Mouse (Mus musculus) adrenal gland, adult 8-10 months (tissue): ENCODE data around the gene Npcd. TPM values are rescaled to one million over a fixed set of nuclear protein-coding genes. Genes with fewer than 3 reads are reported as not detected.

ENCODE experiments used
- DNase-seq: peaks from one replicate; pipeline ENCODE4 v3.0.0; 2022
- total RNA-seq, 4 experiments: library from RNA; stranded (reverse); gene quantifications; 2 replicates each; pipeline ENCODE4 v1.2.4; 2022

Gene Npcd
- total RNA-seq, 4 experiments from 2014 or later = 1.1 to 2.4 (median 1.6) TPM; not detected in 1

- DNase-seq = no peak
Observed at GRCm38 (mm10) chr15:79765361-79765760, 68.7 kb downstream of the Npcd start.

- DNase-seq = no peak
Observed at GRCm38 (mm10) chr15:79764539-79765267, 69.3 kb downstream of the Npcd start.

DNA sequence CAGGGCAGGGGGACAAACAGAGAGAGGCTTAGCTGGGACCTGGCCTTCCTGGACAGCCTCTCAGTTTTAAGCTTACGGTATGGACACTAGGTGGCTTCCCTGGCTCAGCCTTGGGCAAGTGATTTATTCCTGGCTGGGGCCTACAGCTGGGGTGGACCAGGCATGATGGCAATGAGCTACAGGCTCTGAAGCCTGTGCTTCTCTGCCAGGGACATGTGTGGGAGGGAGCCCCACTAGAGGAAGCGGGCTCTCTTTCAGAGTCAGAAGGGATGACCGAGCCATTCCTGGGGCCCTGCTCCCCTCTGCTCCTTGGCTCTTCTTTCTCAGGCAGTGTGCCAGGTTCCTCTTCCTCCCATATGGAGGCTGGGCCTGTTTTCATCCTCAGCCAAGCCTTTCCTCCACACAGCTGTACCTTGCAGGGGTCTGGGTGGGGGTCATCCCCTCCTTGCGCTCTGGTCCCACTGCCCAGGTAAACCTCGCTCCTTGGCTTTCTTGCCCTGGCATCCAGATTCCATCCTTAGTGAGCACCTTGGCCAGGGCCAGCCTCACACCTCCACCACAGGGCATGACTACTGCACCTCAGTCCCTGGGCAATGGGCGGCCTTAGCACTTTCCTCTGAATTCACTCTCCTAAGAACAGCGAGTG lies 70.3 kb downstream of the Npcd start:
- DNase-seq = no peak

- no peak for DNase-seq
Observed at GRCm38 (mm10) chr15:79763001-79763400, 71.0 kb downstream of the Npcd start.

- no peak for DNase-seq
Observed at GRCm38 (mm10) chr15:79760956-79761355, 73.1 kb downstream of the Npcd start.

DNA sequence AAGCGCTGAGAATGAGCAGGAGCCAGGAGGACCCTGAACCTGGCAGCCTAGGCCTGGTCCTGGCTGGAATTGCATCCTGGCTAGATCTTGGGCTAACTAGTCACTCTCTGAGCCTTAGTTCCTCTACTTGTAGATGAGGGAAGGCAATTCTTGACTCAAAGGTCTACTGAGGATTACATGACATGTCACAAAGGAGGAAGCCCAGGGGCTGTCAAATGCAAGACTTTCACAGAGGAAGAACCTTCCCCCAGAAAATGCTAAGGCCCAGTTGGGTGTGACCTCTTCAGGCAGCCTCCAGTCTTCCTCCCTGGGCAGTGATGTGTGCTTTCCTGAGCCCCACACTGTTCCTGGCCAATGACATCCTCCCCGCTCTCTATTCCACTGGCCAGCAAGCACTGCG lies 76.9 kb downstream of the Npcd start:
- DNase-seq = no peak

DNA sequence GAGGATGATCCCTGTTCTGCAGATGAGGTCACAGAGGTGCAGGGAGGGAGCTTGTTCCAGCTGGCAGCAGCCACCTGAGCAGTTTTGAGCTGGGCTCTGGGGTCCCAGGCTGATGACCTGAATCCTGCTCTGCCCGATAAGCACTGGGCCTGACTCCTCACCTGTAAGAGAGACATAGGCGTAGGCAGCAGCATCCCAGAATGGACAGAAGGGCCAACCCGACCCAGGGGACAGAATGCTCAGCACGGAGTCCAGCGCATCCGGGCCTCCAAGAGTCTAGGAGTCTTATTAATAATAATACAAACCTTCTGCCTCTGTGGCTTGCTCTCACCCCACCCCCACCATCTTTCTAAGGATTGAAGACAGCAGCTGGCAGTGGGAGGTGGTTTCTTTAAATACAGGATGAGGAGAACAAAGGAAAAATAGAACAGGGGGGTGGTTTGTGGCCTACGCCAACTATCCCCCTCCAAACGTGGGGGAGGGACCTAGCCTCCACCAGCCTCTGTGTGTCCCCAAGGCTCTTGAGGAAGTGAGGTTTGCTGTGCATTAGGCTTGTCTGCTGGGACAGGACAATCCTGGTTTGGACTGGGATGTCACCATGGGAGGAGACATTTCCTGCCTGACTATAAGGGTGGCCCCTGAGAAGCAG lies 77.9 kb downstream of the Npcd start:
- no peak for DNase-seq

- DNase-seq = no peak
Observed at GRCm38 (mm10) chr15:79755176-79755575, 78.9 kb downstream of the Npcd start.

- DNase-seq = no peak
Observed at GRCm38 (mm10) chr15:79753873-79754272, 80.2 kb downstream of the Npcd start.

DNA sequence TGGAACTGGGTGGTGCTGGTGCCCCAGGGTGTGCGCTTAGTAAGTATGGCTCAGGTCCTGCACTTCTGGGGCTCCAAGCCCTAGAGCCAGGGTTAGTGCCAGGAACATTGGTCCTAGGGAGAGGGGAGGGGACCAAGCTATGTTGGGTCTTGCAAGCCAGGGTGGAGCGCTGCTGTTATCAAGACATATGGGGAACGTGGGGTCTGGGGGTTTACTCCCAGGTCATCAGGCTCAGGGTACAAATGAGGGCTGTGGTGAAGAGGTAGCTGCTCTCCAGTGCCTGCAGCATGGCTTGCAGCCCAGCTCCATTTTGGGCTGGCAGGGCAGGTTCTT lies 80.7 kb downstream of the Npcd start:
- no peak for DNase-seq

DNA sequence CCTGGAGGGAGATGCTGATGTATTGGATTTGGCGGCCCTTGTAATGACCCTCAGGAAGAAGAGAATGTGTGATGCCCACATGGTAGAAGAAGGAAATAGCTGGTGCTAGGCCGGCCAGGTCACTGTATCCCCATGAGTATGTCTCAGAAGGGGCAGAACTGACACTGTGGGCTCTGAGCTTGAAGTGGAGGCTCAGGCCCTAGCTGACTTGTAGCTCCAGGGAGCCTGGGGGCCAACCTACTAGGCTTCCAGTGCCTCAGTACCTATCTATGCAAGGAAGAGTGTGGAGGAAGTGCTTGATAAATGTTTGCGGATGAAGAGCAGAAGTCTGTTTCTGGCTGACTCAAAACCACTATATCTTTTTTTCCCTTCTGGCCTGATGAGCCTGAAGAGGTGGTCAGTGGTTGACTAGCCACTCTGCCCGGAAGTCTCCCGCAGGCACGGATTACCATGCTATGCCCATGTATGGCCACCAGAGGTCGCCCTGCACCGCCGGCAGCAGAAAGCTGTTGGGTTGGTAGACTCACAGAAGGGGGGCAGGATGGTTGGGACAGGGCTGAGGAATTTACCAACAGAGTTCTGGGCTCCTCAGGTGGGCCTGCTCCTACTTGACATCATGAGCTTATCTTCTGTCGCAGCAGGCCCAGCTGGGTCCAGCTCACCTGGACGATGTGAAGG lies 81.2 kb downstream of the Npcd start:
- DNase-seq = no peak

DNA sequence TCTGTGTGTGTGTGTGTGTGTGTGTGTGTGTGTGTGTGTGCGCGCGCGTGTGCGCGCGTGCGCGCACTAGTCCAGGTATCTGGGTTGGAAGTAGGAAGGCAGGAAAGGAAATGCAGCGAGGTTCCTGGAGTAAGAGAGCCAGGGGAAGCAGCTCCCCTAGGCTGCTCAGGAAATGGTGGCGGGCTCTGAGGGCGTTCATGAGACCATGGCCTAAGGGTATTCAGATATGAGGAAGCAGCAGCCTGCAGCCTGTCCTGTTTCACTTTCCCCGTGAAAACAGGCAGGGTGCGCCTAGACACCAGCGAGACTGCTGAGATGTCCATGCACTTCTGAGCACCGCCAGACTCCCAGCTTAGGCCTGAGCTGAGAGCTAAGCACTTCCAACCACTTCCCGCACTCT lies 82.3 kb downstream of the Npcd start:
- DNase-seq = no peak

DNA sequence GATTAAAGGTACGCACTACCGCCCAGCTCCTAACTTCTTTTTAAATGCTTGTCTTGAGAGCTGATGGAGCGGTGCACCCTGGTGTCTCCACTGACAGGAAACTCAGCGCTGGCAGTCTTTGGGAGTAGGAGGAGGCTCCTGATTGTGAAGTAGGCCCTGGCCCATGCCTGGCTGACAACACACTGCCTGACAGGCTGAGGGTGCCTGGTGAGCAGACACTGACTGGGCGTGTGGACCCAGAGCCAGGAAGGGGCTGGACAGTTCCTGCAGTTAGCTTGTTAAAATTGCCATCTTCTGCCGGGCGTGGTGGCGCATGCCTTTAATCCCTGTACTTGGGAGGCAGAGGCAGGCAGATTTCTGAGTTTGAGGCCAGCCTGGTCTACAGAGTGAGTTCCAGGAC lies 83.8 kb downstream of the Npcd start:
- no peak for DNase-seq

DNA sequence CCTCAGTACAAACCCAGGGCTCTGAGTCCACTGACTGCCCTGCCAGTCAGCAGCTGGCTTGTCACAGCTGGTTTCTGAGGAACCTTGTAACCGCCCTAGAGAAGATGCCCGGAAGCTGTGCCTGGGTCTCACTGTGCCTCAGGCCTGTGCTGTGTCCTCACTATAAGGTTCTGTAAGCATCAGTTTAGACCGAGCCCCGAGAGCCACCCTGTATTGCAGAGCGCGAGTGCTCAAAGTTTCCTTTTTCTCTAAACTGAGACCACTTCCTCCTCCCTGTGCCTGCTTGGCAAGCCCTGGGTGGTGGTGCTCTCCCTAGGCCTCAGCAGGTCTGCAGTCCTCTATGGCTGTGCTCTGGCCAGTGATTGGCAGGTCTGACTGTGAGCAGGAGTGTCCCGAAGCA lies 84.9 kb downstream of the Npcd start:
- no peak for DNase-seq

DNA sequence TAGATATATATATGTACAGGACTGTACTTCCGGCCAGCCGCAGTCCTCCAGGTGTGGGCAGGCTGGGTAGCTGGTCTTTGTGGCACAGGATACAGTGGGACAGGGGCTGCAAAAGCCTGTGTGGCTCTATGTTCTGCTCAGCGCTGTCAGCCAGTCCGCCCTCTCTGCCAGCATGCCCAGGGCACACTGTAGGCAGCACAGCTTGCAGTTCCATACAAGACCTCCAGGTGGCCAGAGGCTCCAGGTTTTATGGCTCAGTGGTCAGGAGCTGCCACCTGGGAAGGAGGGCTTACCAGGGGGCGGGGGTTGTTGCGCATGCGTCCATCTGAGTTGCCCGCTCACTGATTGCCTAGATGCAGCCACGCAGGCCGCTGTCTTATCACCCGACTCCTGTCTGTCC lies 86.0 kb downstream of the Npcd start:
- no peak for DNase-seq

DNA sequence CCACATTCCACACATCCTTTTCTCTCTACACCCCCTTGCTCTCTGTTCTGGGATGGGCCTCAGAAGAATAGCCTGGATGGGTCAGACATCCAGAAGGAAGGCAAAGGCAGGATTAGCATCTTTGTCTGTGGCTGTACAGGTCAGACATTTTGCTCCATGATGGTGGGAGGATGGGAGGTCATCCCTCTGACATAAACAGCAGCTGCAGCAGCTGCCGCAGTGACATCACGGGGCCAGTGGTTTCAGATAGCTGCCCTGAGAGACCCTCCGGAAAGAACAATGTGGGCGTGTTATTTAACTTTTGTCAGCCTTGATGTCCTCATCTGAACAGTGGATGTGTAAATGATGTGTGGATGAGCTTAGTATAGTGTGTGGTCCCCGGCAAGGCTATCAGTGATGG lies 88.2 kb downstream of the Npcd start:
- no peak for DNase-seq

- no peak for DNase-seq
Observed at GRCm38 (mm10) chr15:79745312-79745711, 88.7 kb downstream of the Npcd start.

DNA sequence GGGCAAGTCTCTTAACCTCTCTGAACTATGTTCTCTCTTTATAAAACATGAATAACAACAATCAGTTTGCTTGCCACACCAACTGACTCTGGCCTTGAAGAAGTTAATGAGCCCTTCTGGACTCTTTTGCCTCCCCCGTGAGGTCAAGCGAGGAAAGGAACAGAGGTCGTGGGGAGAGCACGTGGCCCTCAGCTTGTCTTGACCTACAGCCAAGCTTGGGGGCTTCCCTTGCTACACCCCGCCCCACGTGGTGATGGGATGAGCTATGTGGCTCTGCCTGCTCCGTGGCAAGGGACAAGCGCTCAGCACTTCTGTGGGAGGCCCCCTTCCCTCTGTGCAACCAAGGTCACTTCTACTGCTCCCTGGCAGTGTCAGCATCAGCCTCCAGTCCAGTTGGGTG lies 89.3 kb downstream of the Npcd start:
- DNase-seq = no peak

DNA sequence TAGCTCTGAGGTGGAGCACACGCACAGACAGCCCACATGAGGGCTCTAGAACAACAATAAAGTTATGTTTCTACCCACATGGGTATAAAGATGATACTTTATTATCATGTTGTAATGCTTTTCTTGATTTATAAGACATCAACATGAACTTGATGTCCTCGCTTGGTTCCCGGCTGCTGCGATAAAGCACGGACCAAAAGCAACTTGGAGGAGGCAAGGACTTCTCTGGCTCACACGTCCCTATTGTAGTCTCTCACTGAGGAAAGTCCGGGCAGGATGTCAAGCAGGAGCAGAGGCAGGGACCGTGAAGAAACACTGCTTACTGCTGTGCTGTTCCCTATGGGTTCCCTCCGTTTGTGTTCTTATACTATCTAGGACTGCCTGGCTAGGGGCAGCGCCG lies 90.0 kb downstream of the Npcd start:
- DNase-seq = no peak

DNA sequence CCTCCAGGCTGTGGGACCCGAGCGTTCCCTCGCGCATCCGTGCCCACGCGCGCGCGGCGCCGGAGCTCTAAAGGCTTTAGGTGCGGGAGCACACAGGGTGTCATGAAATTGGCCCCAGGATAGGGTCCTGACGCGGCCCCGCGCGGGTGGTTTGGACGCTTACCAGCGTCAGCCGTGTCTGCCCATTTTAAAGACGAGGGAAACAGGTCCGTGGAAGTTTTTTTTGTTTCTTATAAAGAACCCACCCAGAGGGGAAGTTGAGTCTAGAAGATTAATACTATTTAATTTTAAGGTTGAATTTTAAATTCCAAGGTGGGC lies 91.4 kb downstream of the Npcd start:
- DNase-seq = no peak

- DNase-seq = peak; percentile 83
Observed at GRCm38 (mm10) chr15:79741921-79742705, 91.9 kb downstream of the Npcd start, which contains the start of gene Sun2. TSS of gene Sun2 (minus strand) at chr15:79742536.

- no peak for DNase-seq
Observed at GRCm38 (mm10) chr15:79741173-79741858, 92.7 kb downstream of the Npcd start.
